Mouse (Mus musculus) c-Kit-negative CD71-positive TER-119-positive erythroid progenitor cells, embryonic 14.5 days (primary cell): ENCODE data around the gene Rbbp6.

ENCODE experiments used
- DNase-seq: peaks from one replicate; pipeline ENCODE4 v3.0.0-alpha.2; 2013; ENCODE audit warnings: low read depth, low spot score

Gene Rbbp6

GRCm38 (mm10) chr7:123046473-123047091, 81.1 kb downstream of the Rbbp6 start:
- DNase-seq, result no peak
